Mouse (Mus musculus) common myeloid progenitor, adult 5-6 weeks (primary cell): Measurements from ENCODE around the gene B3gnt4. TPM values are rescaled to one million over a fixed set of nuclear protein-coding genes. Genes with fewer than 3 reads are reported as not detected.

ENCODE experiments used
- ATAC-seq: replicated peaks from 2 replicates; pipeline ENCODE4 v1.8.0; 2016; ENCODE audit warnings: low read depth, mild to moderate bottlenecking, moderate TSS enrichment, inconsistent platforms; ENCODE audit not compliant: poor library complexity, severe bottlenecking
- total RNA-seq: library from RNA; stranded (forward); fragments of 200-1000, 187-1606 nt; gene quantifications from 2 replicates; pipeline ENCODE4 v1.2.3, GENCODE M21; 2017

Gene B3gnt4
- total RNA-seq, 1 experiment from 2014 or later: 0.14 TPM

GRCm38 (mm10) chr5:123524393-123524750 is 14.1 kb downstream of the B3gnt4 start:
- ATAC-seq: peak; percentile 67

- no peak for ATAC-seq
These were observed 15.0 kb downstream of the B3gnt4 start, which contains the start of gene Gm49027 for GRCm38 (mm10) chr5:123525281-123525680. TSS of gene Gm49027 (minus strand) at chr5:123525488.

GRCm38 (mm10) chr5:123525916-123526495 is 15.7 kb downstream of the B3gnt4 start:
- no peak for ATAC-seq

GRCm38 (mm10) chr5:123528641-123529040 is 18.4 kb downstream of the B3gnt4 start:
- no peak for ATAC-seq

GRCm38 (mm10) chr5:123530056-123530455 is 19.8 kb downstream of the B3gnt4 start:
- no peak for ATAC-seq

DNA sequence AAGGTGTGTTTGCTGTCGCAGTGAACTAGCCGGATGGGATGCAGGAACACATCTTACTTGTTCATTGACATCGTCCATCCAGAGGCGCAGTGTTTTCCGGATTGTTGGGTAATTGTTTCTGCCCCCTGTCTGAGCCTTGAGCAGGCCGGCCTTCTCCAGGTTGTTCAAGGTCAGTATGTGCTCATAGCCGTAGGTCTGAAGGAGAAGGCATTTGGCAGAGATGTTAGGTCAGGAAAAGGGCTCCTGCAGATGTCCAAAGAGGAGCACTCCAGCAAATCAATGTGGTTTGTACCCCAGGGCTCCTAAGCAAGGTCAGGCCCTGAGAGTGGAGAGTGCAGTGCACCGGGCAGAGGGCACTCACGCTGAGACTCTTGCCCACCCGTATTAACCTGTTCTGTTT is 23.5 kb downstream of the B3gnt4 start:
- ATAC-seq: no peak

GRCm38 (mm10) chr5:123555693-123556092 is 45.4 kb downstream of the B3gnt4 start:
- ATAC-seq: no peak; the same call in 1 of the 2 replicates

DNA sequence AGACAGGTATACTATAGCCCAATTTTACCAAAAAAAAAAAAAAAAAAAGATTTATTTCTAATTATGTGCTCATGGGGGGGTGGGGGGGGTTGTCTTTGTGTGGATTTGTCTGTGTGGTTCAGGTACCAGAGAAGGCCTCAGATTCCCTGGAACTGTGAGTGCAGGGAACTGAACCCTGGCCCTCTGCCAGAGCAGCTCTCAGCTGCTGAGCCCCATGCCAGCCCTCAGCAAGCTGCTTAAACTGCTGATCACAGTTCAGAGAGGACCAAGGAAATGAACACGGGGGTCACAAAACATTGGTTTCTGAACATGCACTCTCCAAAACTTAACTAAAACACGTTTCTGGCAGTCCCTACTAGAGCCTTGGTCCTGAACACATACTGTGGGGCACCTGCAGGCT is 46.2 kb downstream of the B3gnt4 start:
- ATAC-seq: no peak

DNA sequence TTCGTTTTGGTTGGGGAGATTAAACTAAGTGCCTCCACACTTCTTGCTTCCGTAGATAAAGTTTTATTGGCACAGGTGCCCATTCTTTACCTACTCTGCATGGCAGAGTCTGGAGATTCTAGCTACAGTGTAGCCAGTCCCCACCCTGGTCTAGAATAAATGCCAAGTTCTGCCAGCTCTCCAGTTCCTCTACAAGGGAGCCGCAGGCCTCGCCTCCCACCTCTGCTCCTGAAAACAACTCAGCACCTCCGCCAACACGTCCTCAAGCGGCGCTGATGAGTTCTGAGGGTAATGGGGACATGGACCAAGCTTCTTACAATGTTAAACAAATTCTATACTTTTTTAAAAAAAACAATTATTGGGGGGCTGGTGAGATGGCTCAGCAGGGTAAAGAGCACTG is 49.3 kb downstream of the B3gnt4 start:
- ATAC-seq: no peak

- ATAC-seq: no peak
These were observed 50.9 kb downstream of the B3gnt4 start for GRCm38 (mm10) chr5:123561128-123561527.

Other genes with a start within 250 kb of the B3gnt4 start
- 18.9 and 19.4 TPM in 2 replicates for gene Bcl7a, start 166.6 kb upstream of the B3gnt4 start, total RNA-seq
- 9.1 and 13.9 TPM in 2 replicates for gene Mlxip, start 115.7 kb upstream of the B3gnt4 start, total RNA-seq
- gene Lrrc43, start 21.2 kb upstream of the B3gnt4 start, total RNA-seq: not detected in 2 replicates
- not detected in 2 replicates for gene Il31, start 21.0 kb upstream of the B3gnt4 start, total RNA-seq
- gene Diablo, start 13.7 kb downstream of the B3gnt4 start, total RNA-seq: 38.3 and 60.5 TPM in 2 replicates
- not detected in 2 replicates for gene Gm49027, start 15.0 kb downstream of the B3gnt4 start, total RNA-seq
- gene Vps33a, start 62.6 kb downstream of the B3gnt4 start, total RNA-seq: 20.5 and 22.8 TPM in 2 replicates
- 80.8 and 105 TPM in 2 replicates for gene Clip1, start 174.2 kb downstream of the B3gnt4 start, total RNA-seq
- 79.9 and 124 TPM in 2 replicates for gene Zcchc8, start 210.6 kb downstream of the B3gnt4 start, total RNA-seq
- 308 and 310 TPM in 2 replicates for gene Rsrc2, start 239.0 kb downstream of the B3gnt4 start, total RNA-seq
- gene Kntc1, start 239.3 kb downstream of the B3gnt4 start, total RNA-seq: 44.2 and 59.1 TPM in 2 replicates